Mouse (Mus musculus) 416B (cell line): ENCODE measurements around the gene Coasy.

Source experiments
- DNase-seq: peaks from one replicate; pipeline ENCODE4 v3.0.0; 2011; ENCODE audit warnings: low read depth

Gene Coasy

GRCm38 (mm10) chr11:101082208-101083082 lies at the start of gene Coasy:
TSS of gene Coasy (plus strand) at chr11:101082565.
- peak; percentile 95 for DNase-seq

GRCm38 (mm10) chr11:101033856-101034500 lies 48.4 kb upstream of the Coasy start:
- DNase-seq = no peak

GRCm38 (mm10) chr11:101034614-101035327 lies 47.6 kb upstream of the Coasy start:
- no peak for DNase-seq

- no peak for DNase-seq
These were observed 47.1 kb upstream of the Coasy start for GRCm38 (mm10) chr11:101035328-101035695.

GRCm38 (mm10) chr11:101037795-101038194 lies 44.6 kb upstream of the Coasy start:
- DNase-seq = no peak

- no peak for DNase-seq
These were observed 36.5 kb upstream of the Coasy start for GRCm38 (mm10) chr11:101045826-101046225.

GRCm38 (mm10) chr11:101046440-101046839 lies 35.9 kb upstream of the Coasy start:
- peak; percentile 28 for DNase-seq

- DNase-seq = no peak
These were observed 34.9 kb upstream of the Coasy start for GRCm38 (mm10) chr11:101047502-101047901.

- no peak for DNase-seq
These were observed 32.0 kb upstream of the Coasy start for GRCm38 (mm10) chr11:101050359-101050758.

- DNase-seq = no peak
These were observed 31.3 kb upstream of the Coasy start for GRCm38 (mm10) chr11:101051051-101051493.

- DNase-seq = no peak
These were observed 30.7 kb upstream of the Coasy start for GRCm38 (mm10) chr11:101051617-101052016.

- no peak for DNase-seq
These were observed 29.5 kb upstream of the Coasy start for GRCm38 (mm10) chr11:101052751-101053473.

GRCm38 (mm10) chr11:101053974-101054373 lies 28.4 kb upstream of the Coasy start:
- no peak for DNase-seq

- DNase-seq = no peak
These were observed 26.9 kb upstream of the Coasy start for GRCm38 (mm10) chr11:101055418-101055817.

GRCm38 (mm10) chr11:101056885-101057284 lies 25.5 kb upstream of the Coasy start:
- DNase-seq = no peak

GRCm38 (mm10) chr11:101057860-101058259 lies 24.5 kb upstream of the Coasy start:
- DNase-seq = peak; percentile 81

GRCm38 (mm10) chr11:101058726-101059125 lies 23.6 kb upstream of the Coasy start:
- DNase-seq = no peak

GRCm38 (mm10) chr11:101059473-101059872 lies 22.9 kb upstream of the Coasy start:
- DNase-seq = no peak

- DNase-seq = peak; percentile 72
These were observed 22.2 kb upstream of the Coasy start for GRCm38 (mm10) chr11:101060126-101060525.

GRCm38 (mm10) chr11:101061049-101061448 lies 21.3 kb upstream of the Coasy start:
- DNase-seq = no peak

GRCm38 (mm10) chr11:101062165-101062884 lies 20.0 kb upstream of the Coasy start:
- no peak for DNase-seq
